Mouse (Mus musculus) left cerebral cortex, postnatal 10 days (tissue): ENCODE data around the gene Tsks. TPM values are rescaled to one million over a fixed set of nuclear protein-coding genes. Genes with fewer than 3 reads are reported as not detected.

Experiments used
- DNase-seq, 2 experiments: peaks; one replicate each; pipeline ENCODE4 v3.0.0; 2021 to 2022; ENCODE audit warnings: low spot score in 2 of 2, mixed read lengths in 1 of 2; ENCODE audit errors: extremely low spot score in 1 of 2
- intact Hi-C: fragments of 180-260 bp; cut with DNase I; formaldehyde crosslinking; loops from one replicate; pipeline ENCODE4 v1.15.1; 2025
- total RNA-seq, 2 experiments: library from RNA; stranded (reverse); gene quantifications; 2 replicates each; pipeline ENCODE4 v1.2.3; 2021

The Tsks gene
- total RNA-seq, 2 experiments from 2014 or later, result 1.0 to 1.7 TPM

DNA sequence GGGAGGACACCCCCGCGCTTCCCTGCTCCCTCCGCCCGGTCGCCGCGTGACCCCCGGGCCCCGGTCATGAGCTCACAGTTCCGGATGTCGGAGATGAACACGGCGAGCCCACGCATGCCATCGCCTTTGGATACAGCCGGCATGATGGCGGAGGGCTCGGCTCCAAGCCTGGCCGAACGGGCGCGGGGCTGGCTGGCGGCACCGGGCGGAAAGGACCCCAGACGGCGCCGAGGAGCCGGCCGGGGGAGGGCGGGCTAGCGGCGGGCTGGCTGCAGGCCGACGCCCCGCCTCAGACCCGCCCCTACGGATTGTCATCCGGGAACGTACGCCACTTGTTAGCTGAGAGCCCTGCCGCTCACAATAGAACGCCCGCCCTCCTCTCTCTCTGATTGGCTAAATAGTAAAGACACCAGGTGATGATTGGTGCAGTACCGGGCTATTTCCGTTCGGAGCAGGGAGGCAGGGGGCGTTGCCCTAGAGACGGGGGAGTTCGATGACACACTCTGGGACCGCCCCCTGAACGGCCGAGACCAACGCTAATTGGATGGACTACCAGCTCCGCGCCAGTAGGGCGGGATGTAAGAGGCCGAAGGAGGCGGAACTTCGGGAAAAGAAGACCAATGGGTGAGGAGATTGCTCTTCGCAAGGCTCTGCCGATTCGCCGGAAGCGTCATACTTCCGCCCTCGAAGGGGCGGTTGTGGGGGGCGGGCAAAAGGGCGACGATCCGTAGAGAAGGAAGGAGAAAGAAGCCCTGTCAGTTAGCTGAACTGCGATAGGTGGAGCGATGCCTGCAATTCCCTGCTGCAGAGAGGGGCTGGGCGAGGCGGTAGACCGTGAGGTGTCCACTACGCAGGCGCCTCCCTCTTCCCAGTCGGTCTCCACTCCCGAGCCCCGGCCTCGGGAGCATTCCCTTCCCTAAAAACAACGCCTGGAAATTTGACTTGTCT is 13.5 kb upstream of the Tsks start, which contains the start of gene Ap2a1:
Gene Ap2a1, minus strand, starts transcription at position 293 of the 948 bp plus-strand sequence.
- DNase-seq, result peak; percentile 100
- intact Hi-C loops, result loop anchor here (5.0 kb wide), 1 partner anchor 43 kb away; the partner anchor contains the start of gene Cpt1c

- no peak for DNase-seq
- intact Hi-C loops, result no loop called here
These were observed 4.3 kb upstream of the Tsks start for GRCm38 (mm10) chr7:44938680-44939079.

- intact Hi-C loops, result no loop called here
- peak in 1 of 2 experiments; percentile 19 for DNase-seq
These were observed 6.9 kb downstream of the Tsks start for GRCm38 (mm10) chr7:44949922-44950321.

GRCm38 (mm10) chr7:44951960-44952359 is 9.0 kb downstream of the Tsks start:
- DNase-seq, result peak in 1 of 2 experiments; percentile 80
- intact Hi-C loops, result no loop called here

- intact Hi-C loops, result no loop called here
- peak; percentile 79 to 95 for DNase-seq
These were observed 9.8 kb downstream of the Tsks start for GRCm38 (mm10) chr7:44952611-44953306.

- peak in 1 of 2 experiments; percentile 38 for DNase-seq
- intact Hi-C loops, result no loop called here
These were observed 10.6 kb downstream of the Tsks start for GRCm38 (mm10) chr7:44953561-44953960.

DNA sequence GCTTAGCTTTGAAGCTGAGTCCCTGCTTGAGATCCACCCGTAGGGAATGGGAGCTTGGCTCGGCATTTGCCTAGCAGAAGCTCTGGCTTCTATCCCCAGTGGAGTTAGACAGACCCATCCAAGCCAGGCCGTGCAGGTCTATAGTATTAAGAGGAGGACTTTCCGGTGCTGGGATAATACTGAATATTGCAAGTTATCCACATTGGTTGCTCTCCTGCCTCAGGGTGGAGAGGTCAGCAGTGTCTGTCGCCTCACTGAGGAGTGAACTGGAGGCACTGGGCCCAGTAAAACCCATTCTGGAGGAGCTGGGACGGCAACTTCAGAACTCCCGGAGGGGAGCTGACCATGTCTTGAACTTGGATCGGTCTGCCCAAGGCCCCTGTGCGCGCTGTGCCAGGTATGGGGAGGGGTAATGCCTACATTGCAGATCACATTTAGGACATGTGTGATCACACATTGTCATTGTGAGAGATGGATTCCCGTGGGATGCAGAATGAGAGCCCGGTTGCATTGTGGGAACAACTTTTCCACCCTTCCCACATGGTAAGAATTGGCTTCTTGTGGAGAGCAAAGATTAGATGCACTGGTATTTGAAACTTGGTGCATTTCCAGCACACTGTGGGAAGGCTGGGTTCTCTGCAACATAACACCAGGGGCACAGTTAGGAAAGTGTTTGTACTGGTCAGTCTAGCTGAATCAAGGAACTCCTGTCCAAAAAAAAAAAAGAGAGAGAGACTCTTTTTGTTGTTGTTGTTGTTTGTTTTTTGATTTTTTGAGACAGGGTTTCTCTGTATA is 11.3 kb downstream of the Tsks start:
- DNase-seq, result peak in 1 of 2 experiments; percentile 16
- intact Hi-C loops, result no loop called here

DNA sequence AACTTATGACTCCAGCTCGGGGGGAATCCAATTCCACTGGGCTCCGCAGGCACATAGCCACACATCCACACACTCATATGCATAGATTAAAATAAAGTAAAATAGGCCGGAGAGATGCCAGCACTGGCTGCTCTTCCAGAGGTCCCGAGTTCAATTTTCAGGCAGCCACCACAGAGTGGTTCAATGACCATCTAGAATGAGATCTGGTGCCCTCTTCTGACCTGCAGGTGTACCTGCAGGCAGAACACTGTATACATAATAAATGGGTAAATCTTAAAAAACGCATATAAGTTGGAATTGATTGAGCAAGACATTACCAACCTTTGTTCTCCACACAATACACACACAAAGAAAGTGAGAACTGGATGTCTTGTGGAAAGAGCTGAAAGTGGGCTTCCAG is 12.6 kb downstream of the Tsks start:
- DNase-seq, result peak in 1 of 2 experiments; percentile 14
- intact Hi-C loops, result loop anchor here (5.0 kb wide), 1 partner anchor 33 kb away; no protein-coding TSS in a partner anchor

- intact Hi-C loops, result loop anchor here (5.0 kb wide), 1 partner anchor 34 kb away; no protein-coding TSS in a partner anchor
- peak in 1 of 2 experiments; percentile 22 for DNase-seq
These were observed 13.3 kb downstream of the Tsks start for GRCm38 (mm10) chr7:44956266-44956665.

- DNase-seq, result peak in 1 of 2 experiments; percentile 53
- intact Hi-C loops, result loop anchor here (5.0 kb wide), 1 partner anchor 35 kb away; no protein-coding TSS in a partner anchor
These were observed 14.3 kb downstream of the Tsks start for GRCm38 (mm10) chr7:44957183-44957835.

- peak in 1 of 2 experiments; percentile 51 for DNase-seq
- intact Hi-C loops, result loop anchor here (5.0 kb wide), 1 partner anchor 36 kb away; no protein-coding TSS in a partner anchor
These were observed 15.2 kb downstream of the Tsks start for GRCm38 (mm10) chr7:44958208-44958607.

DNA sequence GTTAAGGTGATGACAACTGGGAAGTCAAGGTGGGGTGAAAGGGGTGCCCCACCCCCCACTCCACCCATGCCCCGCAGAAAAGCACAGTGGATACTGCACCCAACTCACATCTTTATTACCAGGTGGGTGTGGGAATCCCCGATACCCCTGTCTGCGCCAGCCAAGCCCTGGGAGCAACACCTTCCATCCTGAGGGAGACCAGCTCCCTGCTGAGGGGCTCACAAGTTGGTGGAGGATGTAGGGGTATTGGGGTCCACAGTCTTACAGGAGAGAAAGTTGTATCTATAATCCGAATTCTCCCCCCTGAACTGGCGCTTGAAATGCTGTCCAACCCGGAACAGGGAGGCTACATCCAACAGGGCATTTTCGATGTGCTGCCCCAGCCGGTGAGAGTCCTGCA is 16.3 kb downstream of the Tsks start:
- peak in 1 of 2 experiments; percentile 27 for DNase-seq
- intact Hi-C loops, result loop anchor here (5.0 kb wide), 1 partner anchor 37 kb away; no protein-coding TSS in a partner anchor

- intact Hi-C loops, result loop anchor here (5.0 kb wide), 1 partner anchor 38 kb away; no protein-coding TSS in a partner anchor
- peak in 1 of 2 experiments; percentile 30 for DNase-seq
These were observed 17.0 kb downstream of the Tsks start for GRCm38 (mm10) chr7:44959874-44960511.

DNA sequence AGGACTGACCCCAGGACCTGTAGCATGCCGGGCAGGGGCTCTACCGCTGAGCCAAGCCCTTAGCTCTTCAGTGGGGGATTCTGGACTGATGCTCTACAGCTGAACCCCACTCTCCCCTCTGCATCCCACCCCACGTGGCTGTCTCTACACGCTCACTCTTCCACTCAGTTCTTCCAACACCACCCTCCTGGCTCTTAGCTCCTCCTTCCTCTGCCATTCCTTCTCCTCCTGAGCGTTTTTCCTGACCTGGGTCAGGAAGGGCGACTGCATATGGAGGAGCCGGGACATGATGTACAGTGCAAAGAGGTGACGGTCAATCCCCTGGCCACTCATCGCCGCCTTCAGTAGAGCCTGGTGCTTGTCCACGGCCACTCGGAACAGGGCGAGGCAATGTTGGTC is 17.5 kb downstream of the Tsks start:
- no peak for DNase-seq
- intact Hi-C loops, result no loop called here

GRCm38 (mm10) chr7:44962337-44962736 is 19.3 kb downstream of the Tsks start:
- DNase-seq, result no peak
- intact Hi-C loops, result no loop called here

DNA sequence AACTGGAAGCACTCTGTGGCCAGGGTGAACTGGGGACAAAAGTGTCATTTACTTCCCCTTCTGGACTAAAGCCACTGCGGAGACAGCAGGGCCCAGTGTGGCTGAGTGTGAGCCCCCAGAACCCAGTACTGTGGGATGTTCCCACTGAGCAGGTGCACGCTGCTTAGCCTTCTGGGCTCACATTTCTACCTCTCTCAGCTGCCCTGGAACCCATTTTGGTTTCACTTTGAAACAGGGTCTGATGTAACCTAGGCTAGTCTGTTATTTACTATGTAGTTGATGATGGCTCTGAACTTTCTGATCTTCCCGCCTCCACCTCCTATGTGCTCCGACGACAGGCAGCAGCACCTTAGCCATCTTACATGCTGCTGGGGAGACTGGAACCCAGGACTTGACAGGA is 19.8 kb downstream of the Tsks start:
- intact Hi-C loops, result no loop called here
- no peak for DNase-seq

DNA sequence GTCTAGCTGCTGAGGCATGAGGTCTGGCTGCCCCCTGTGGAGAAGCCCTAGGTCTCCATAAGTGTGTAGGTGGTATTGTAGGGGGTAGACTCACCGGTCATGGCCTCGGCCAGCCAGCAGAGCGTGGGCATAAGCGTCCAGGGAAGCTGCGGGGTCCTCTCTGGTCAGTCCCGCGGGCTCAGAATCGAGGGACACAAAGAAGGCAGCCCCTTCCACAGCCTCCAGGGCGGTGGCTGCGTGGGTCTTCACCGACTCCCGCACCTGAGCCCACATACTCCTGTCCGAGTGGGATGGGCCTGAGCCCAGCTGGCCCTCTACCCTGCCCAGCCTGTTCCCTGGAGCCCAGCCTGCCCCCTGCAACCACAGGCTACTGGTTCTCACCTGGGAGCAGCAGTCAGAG is 22.0 kb downstream of the Tsks start:
- peak in 1 of 2 experiments; percentile 23 for DNase-seq
- intact Hi-C loops, result no loop called here
